Mouse (Mus musculus) heart, postnatal 0 days (tissue): ENCODE measurements at regions not wholly inside any gene's neighbourhood (a gene's known extent, or its start where the extent isn't known, plus 50 kb on each side); places are given as distances from the start of the nearest gene placed in this dataset.

Experiments
- ATAC-seq: fragments of 200-750 bp; cut with Nextera tagmentation; 2 replicates; pipeline ENCODE4 v1.8.0; 2017; ENCODE audit warnings: low read depth, moderate number of reproducible peaks, moderate library complexity; ENCODE audit not compliant: insufficient read depth
- DNase-seq: peaks from one replicate; pipeline ENCODE4 v3.0.0-alpha.2; 2016; ENCODE audit warnings: low spot score
- H3K27ac ChIP-seq: fragments of 300-500 bp; sonication (generic); 2 replicates; pipeline ENCODE4 v1.5.1; 2014; ENCODE audit warnings: low read depth, mild to moderate bottlenecking
- H3K27me3 ChIP-seq: fragments of 300-500 bp; sonication (generic); 2 replicates; pipeline ENCODE4 v1.6.1; 2014; ENCODE audit warnings: low read length, mixed read lengths; ENCODE audit not compliant: control insufficient read depth, insufficient read depth
- H3K36me3 ChIP-seq: fragments of 300-500 bp; sonication (generic); replicated peaks from 2 replicates; pipeline ENCODE4 v1.6.1; 2014; ENCODE audit warnings: low read length, mixed read lengths; ENCODE audit not compliant: control insufficient read depth, insufficient read depth
- H3K4me1 ChIP-seq: fragments of 300-500 bp; sonication (generic); 2 replicates; pipeline ENCODE4 v1.6.1; 2014; ENCODE audit warnings: antibody characterized with exemption; ENCODE audit not compliant: control insufficient read depth, insufficient read depth
- H3K4me2 ChIP-seq: fragments of 300-500 bp; sonication (generic); 2 replicates; pipeline ENCODE4 v1.6.1; 2014; ENCODE audit warnings: low read depth, mild to moderate bottlenecking, low read length, moderate library complexity
- H3K4me3 ChIP-seq: fragments of 300-500 bp; sonication (generic); 2 replicates; pipeline ENCODE4 v1.5.1; 2014; ENCODE audit warnings: low read depth, low read length
- H3K9ac ChIP-seq: fragments of 300-500 bp; sonication (generic); replicated peaks from 2 replicates; pipeline ENCODE4 v1.6.1; 2014; ENCODE audit warnings: low read depth, low read length, mixed read lengths
- H3K9me3 ChIP-seq: fragments of 300-500 bp; sonication (generic); replicated peaks from 2 replicates; pipeline ENCODE4 v1.6.1; 2016; ENCODE audit warnings: low read length; ENCODE audit not compliant: control insufficient read depth
- CTCF ChIP-seq: IDR thresholded peaks from 2 replicates; pipeline ENCODE4 v1.5.1; 2016; ENCODE audit warnings: antibody characterized with exemption, control low read depth, low read depth
- EP300 ChIP-seq: IDR thresholded peaks from 2 replicates; pipeline ENCODE4 v1.6.1; 2016; ENCODE audit warnings: antibody characterized with exemption, low read depth
- WGBS: fragments of 180-500 bp; shearing (Covaris S2); extraction: QIAGEN DNeasy Blood & Tissue Kit; methylation state at CpG from one replicate; pipeline ENCODE4 v1.1.7; 2014; 5-methylcytosine and 5-hydroxymethylcytosine counted together

DNA sequence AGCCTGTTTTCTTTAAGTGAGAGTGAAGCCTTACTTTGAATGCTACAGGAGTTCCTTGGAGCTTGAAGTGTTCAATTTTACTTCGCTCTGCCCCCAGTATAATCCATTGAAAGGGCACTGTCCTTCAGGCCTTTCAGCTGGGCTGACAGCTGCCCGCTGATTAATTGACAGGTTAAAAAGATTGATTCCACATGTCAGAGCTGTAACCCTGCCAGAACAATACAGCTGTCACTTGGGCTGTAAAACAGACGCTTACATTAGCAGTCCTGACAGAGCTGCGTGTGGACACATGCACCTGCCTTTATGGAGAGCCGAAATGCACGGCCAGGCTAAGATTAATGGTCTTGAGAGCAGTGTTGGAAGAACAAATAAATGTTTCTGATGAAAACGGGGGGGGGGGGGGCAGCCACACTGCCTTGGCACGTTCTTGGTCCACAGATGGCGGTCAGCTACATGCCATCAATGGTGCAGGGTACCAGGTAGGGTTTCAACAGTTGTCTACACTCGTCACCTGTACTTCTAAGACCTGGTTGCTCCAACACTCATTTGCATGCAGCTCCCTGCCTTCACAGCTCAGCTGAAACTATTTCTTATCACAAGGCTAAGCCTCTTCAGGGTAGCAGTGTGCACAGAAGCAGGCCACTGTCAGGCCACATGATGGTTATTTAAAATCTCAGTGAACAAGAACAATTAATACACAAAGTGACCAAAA, 407.3 kb downstream of the Gm45692 start:
- TF ChIP-seq CTCF (no peak), EP300 (no peak)
- Histone ChIP-seq H3K4me1 (no peaks in the 10 kb centered on the region), H3K27ac (no peak overlapping the region), H3K9ac (no peak overlapping the region), H3K36me3 (no peaks in the 10 kb centered on the region), H3K4me3 (no peak overlapping the region), H3K9me3 (no peaks in the 10 kb centered on the region), H3K4me2 (no peak overlapping the region), H3K27me3 (no peaks in the 10 kb centered on the region)
- ATAC-seq: no peak
- no peak for DNase-seq
- WGBS: 46% methylated on average over 10 of the region's 10 CpGs

GRCm38 (mm10) chr8:26527186-26527580, 407.8 kb downstream of the Gm45692 start:
- H3K27ac ChIP-seq: no peak overlapping the region
- no peaks in the 10 kb centered on the region for H3K36me3 ChIP-seq
- 60% methylated on average over 5 of the region's 5 CpGs for WGBS
- no peak overlapping the region for H3K9ac ChIP-seq
- no peaks in the 10 kb centered on the region for H3K9me3 ChIP-seq
- TF ChIP-seq EP300 (no peak), CTCF (no peak)
- ATAC-seq: no peak
- H3K4me2 ChIP-seq: no peak overlapping the region
- no peak for DNase-seq
- H3K4me3 ChIP-seq: no peak overlapping the region
- H3K4me1 ChIP-seq: no peaks in the 10 kb centered on the region
- no peaks in the 10 kb centered on the region for H3K27me3 ChIP-seq

DNA sequence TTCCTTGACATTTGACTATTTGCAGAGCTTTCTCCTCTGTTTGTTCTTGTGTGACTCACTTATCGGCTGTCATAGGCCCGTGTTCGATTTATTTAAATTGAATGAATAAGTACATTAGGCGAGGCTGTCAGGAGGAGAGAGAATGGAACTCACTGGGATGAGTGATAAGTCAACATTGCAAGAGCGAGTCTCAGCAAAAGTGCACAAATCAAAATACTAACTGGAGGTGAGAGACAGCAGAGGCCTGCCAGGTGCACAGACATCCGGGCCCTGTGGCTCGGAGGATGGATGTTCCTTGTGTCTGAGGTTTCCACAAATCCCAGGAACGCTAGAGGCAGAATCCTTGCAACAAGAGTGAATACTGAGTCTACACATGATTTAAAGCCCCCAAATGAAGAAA, 410.6 kb downstream of the Gm45692 start:
- WGBS: 84% methylated on average over 8 of the region's 8 CpGs
- DNase-seq: no peak
- H3K27ac ChIP-seq: no peak overlapping the region
- H3K9me3 ChIP-seq: no peaks in the 10 kb centered on the region
- no peak for ATAC-seq
- peaks cover 3% of the 10 kb centered on the region; the same call in 1 of the 2 replicates for H3K4me1 ChIP-seq
- no peak overlapping the region for H3K4me3 ChIP-seq
- H3K9ac ChIP-seq: no peak overlapping the region
- H3K36me3 ChIP-seq: no peaks in the 10 kb centered on the region
- no peak overlapping the region for H3K4me2 ChIP-seq
- H3K27me3 ChIP-seq: no peaks in the 10 kb centered on the region
- TF ChIP-seq EP300 (no peak), CTCF (no peak)

- H3K4me1 ChIP-seq: peaks cover 3% of the 10 kb centered on the region; the same call in 1 of the 2 replicates
- TF ChIP-seq CTCF: no peak
- no peak for TF ChIP-seq EP300
- H3K4me3 ChIP-seq: no peak overlapping the region
- H3K4me2 ChIP-seq: no peak overlapping the region
- H3K27ac ChIP-seq: no peak overlapping the region
- H3K9me3 ChIP-seq: no peaks in the 10 kb centered on the region
- H3K9ac ChIP-seq: no peak overlapping the region
- H3K27me3 ChIP-seq: no peaks in the 10 kb centered on the region
- ATAC-seq: no peak
- no peaks in the 10 kb centered on the region for H3K36me3 ChIP-seq
- WGBS: 26% methylated on average over 22 of the region's 22 CpGs
- DNase-seq: no peak
These were observed 414.4 kb downstream of the Gm45692 start for GRCm38 (mm10) chr8:26533444-26534421.

DNA sequence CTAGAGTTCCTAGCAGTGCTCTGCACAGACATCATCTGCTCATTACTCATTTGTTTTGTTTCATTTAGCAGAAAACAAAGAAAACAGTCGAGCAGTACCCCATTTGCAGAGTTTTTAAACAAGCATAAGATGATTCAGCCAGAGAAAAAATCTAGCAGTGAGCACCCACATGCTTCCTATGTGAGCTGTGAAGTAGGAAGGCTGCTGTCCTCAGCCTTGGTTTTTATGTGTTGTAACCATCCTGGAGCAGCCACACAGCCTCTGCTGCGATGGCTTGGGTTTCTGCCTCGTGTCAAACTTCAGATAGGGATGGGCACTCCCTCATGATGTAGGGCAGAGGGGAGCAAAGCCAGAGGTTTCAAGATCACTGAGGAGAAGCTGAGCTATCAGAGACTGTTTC, 416.5 kb downstream of the Gm45692 start:
- Histone ChIP-seq H3K4me1 (peaks cover 3% of the 10 kb centered on the region; the same call in 1 of the 2 replicates), H3K27ac (no peak overlapping the region), H3K4me2 (no peak overlapping the region), H3K9ac (no peak overlapping the region), H3K27me3 (no peaks in the 10 kb centered on the region), H3K9me3 (no peaks in the 10 kb centered on the region), H3K4me3 (no peak overlapping the region), H3K36me3 (no peaks in the 10 kb centered on the region)
- no peak for DNase-seq
- WGBS: 33% methylated on average over 3 of the region's 3 CpGs
- ATAC-seq: no peak
- TF ChIP-seq CTCF: no peak
- no peak for TF ChIP-seq EP300
